Mouse (Mus musculus): ENCODE data around the gene Gm8906. TPM values are rescaled to one million over a fixed set of nuclear protein-coding genes. Genes with fewer than 3 reads are reported as not detected.

Gm8906 gene
- polyA plus RNA-seq (2017; shearing (Covaris generic)), result not detected

DNA sequence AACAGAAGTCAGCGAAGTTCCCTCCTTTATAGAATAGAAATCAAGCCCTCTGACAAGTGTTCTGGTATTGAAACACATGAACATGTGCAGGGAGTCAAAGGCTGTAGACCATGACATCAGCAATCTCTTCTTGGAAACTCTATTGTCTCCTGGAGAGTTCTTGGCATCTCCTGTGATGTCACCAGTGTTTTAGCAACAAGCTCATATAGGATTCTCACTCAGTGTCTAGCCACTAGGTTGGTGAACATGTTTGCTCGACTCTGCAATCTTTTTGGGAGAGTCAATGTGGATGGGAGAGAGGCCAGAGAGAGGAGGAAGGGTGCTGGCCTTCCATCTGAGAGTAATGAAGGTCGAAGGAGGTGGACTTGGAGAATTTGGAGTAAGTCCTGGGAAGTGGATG lies at the start of gene Gm8906:
TSS of gene Gm8906 (plus strand) at position 301 of the 400 bp plus-strand sequence.

Other genes with a start within 250 kb of the Gm8906 start
- 1 to 10 TPM in 1 of 2 experiments, not detected in 1; 2.8 TPM for gene Gm8890, start 246.7 kb upstream of the Gm8906 start, polyA plus RNA-seq (2017; shearing (Covaris generic))
- 10 to 100 TPM in 1 of 2 experiments, not detected in 1; 12.8 TPM for gene Speer1, start 161.2 kb upstream of the Gm8906 start, polyA plus RNA-seq (2017; shearing (Covaris generic))
- gene Gm8897, start 86.3 kb upstream of the Gm8906 start, polyA plus RNA-seq (2017; shearing (Covaris generic)), result 1 to 10 TPM in 1 of 2 experiments, not detected in 1; 3.2 TPM
- not detected for gene Gm6460, start 92.2 kb downstream of the Gm8906 start, polyA plus RNA-seq (2017; shearing (Covaris generic))
- gene Gm8922, start 179.3 kb downstream of the Gm8906 start, polyA plus RNA-seq (2017; shearing (Covaris generic)), result 1 to 10 TPM in 1 of 2 experiments, not detected in 1; 2.5 TPM